Mouse (Mus musculus) heart, postnatal 0 days (tissue): ENCODE measurements around the gene Dnaaf2.

Source experiments
- CTCF ChIP-seq: IDR thresholded peaks from 2 replicates; pipeline ENCODE4 v1.5.1; 2016; ENCODE audit warnings: antibody characterized with exemption, control low read depth, low read depth
- EP300 ChIP-seq: IDR thresholded peaks from 2 replicates; pipeline ENCODE4 v1.6.1; 2016; ENCODE audit warnings: antibody characterized with exemption, low read depth

DNA sequence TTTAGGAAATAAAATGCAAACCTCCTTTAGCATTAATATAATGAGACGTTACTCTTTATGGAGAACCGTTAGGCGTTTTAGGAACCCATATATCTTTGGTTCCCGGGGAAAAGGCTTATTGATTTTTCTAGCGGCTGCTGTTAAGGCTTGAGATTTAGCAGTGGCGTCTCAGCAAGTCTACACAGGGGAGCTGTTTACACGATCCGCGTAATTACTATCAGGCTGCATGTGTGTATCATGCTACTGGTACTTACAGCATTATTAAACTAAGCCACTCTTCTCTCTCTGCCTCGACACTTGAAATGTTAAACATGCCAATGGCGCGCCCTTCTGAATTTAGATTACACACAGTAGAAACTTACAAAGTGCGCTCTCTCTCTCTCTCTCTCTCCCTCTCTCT is 48.2 kb downstream of the Dnaaf2 start:
- TF ChIP-seq EP300, result no peak
- TF ChIP-seq CTCF, result no peak
